ENCODE assay signal across 9 mouse cellular contexts in the genomic region with DNA sequence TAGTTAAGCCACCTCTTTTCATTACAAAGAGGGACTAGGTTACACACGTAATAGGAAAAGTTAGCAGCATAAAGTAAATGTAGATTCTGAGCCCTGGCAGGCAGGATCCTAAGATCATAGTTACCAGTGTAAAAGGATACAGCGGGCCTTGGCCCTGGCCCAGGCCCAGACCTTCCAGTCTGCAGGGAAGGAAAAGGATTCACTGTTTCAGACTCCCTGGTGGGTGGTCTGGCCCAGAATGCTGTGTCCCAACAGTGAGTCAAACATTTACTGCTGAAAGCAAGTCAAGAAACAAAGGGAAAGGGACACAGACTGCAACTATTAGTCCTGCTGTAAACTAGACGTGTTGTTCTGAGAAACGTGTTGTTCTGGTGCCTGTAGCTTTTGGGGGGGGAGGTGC. TPM values are rescaled to one million over a fixed set of nuclear protein-coding genes. Genes with fewer than 3 reads are reported as not detected.
DNase-seq lines count a peak whose midpoint lies in the region; ATAC-seq lines count a peak whose summit lies in the region.
"Had no signal": no experiment of that assay in that cellular context is flagged by ENCODE, and none has a peak within 500 bp of the region (broad histone marks: within the 10 kb centered on the region; RNA-seq: fewer than 3 reads in every experiment).

No protein-coding gene starts in this region.

- H3K27me3 ChIP-seq in intestine, embryonic 16.5 days (replicated peaks; ENCODE audit: control insufficient read depth, insufficient read depth, low read length) = no peaks in the 10 kb centered on the region

- H3K36me3 ChIP-seq in intestine, embryonic 16.5 days (ENCODE audit: control insufficient read depth, insufficient read depth, low read length) = no peaks in the 10 kb centered on the region

- no peak overlapping the region for H3K4me2 ChIP-seq in intestine, embryonic 16.5 days (ENCODE audit: low read depth, low read length)

- H3K4me3 ChIP-seq in intestine, embryonic 16.5 days (ENCODE audit: low read length) = no peak overlapping the region
- H3K4me3 ChIP-seq: layer of hippocampus, adult 2 months had no signal

- no peak overlapping the region for H3K27ac ChIP-seq in intestine, embryonic 16.5 days (ENCODE audit: low read length)
- H3K27ac ChIP-seq: layer of hippocampus, adult 2 months had no signal

- H3K9ac ChIP-seq in intestine, embryonic 16.5 days (ENCODE audit: low read depth, low read length) = no peak overlapping the region

- WGBS in intestine, embryonic 16.5 days = 22% methylated on average over 4 of the region's 4 CpGs

- no peaks in the 10 kb centered on the region for H3K4me1 ChIP-seq in intestine, embryonic 16.5 days (ENCODE audit: control insufficient read depth, insufficient read depth, low read length)

- ATAC-seq in intestine, embryonic 16.5 days = peak; percentile 56; the same call in 1 of the 2 replicates
- ATAC-seq in activated CD4-positive, CD25-positive, alpha-beta regulatory T cell, adult 4 months = no peak

- no peaks in the 10 kb centered on the region for H3K9me3 ChIP-seq in intestine, embryonic 16.5 days (ENCODE audit: control insufficient read depth, low read length)

- DNase-seq in kidney, postnatal 10 days = peak; percentile 32
- DNase-seq in kidney, adult 18-20 months = no peak
- peak; percentile 14 for DNase-seq in 3T3-L1 (ENCODE audit: low read depth, low spot score)
- peak; percentile 43 for DNase-seq in brain, adult 2 months (ENCODE audit: low read depth, low spot score)
- no peak for DNase-seq in spleen, adult 12 weeks (ENCODE audit: low spot score)
- DNase-seq in urinary bladder, postnatal 25 days (ENCODE audit: low spot score) = no peak

RNA-seq across cellular contexts. Expression of a gene that starts 2.6 kb away (rescaled TPM):
- polyA plus RNA-seq in intestine, embryonic 16.5 days (2015; fragmentation: Nextera tagmentation; extraction: Ambion mirVana) = 2.0 and 2.4 TPM in 2 replicates
- 1 to 10 TPM in 1 of 2 experiments, under 1 TPM in 1; 0.98 to 2.4 TPM for polyA plus RNA-seq in activated CD4-positive, CD25-positive, alpha-beta regulatory T cell, adult 4 months (2017; shearing (Covaris generic))

RNA-seq across cellular contexts. Expression of a gene that starts 8.1 kb away (rescaled TPM):
- 8.1 TPM in 2 replicates for polyA plus RNA-seq in intestine, embryonic 16.5 days (2015; fragmentation: Nextera tagmentation; extraction: Ambion mirVana)
- under 1 TPM; 0.20 to 0.49 TPM for polyA plus RNA-seq in activated CD4-positive, CD25-positive, alpha-beta regulatory T cell, adult 4 months (2017; shearing (Covaris generic))

Comparison
In these comparisons a context has a peak if more than half of its experiments do, and no peak if none do; other contexts are left out.
1. DNase-seq: peak in kidney, postnatal 10 days (single experiment), 3T3-L1 (single experiment) and brain, adult 2 months (single experiment); none in kidney, adult 18-20 months (single experiment), spleen, adult 12 weeks (single experiment) and urinary bladder, postnatal 25 days (single experiment).